Mouse (Mus musculus) kidney, postnatal 25 days (tissue): ENCODE data around the gene Lgmn.

Experiments used
- DNase-seq, 2 experiments: peaks; one replicate each; pipeline ENCODE4 v3.0.0; 2021; ENCODE audit warnings: mixed read lengths in 2 of 2

The Lgmn gene

DNA sequence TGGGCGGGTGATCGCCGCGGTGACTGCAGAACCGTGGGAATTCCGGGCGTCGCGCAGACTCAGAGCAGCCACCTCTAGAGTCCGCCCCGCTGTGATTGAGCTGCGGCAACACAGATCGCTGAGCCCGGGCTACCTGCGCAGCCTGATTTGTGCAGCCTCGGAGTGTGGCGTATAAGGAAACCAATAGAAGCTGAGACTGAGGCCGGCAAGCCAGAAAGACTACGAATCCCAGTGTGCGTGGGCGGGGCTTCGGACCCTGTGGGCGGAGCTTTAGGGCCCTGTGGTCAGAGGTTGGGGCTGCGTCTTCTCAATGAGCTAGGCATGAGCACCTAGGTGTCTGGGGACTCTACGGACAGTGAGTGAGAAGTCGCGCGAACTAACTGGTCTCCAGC lies at the start of gene Lgmn:
Gene Lgmn (minus strand): TSS at position 182 of the 392 bp plus-strand sequence.
- DNase-seq: peak; percentile 99 to 100

DNA sequence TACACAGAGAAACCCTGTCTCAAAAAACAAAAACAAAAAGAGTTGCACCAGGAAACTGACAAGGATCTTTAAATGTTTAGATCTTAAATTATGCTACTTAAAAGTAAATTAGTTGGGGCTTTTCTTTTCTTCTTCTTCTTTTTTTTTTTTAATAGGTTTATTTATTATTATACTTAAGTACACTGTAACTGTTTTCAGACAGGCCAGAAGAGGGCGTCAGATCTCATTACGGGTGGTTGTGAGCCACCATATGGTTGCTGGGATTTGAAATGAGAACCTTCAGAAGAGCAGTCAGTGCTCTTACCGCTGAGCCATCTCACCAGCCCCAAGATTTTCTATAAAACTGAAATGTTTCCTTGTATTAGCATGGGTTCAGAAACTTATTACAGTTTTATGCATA lies 45.3 kb upstream of the Lgmn start:
- no peak for DNase-seq

DNA sequence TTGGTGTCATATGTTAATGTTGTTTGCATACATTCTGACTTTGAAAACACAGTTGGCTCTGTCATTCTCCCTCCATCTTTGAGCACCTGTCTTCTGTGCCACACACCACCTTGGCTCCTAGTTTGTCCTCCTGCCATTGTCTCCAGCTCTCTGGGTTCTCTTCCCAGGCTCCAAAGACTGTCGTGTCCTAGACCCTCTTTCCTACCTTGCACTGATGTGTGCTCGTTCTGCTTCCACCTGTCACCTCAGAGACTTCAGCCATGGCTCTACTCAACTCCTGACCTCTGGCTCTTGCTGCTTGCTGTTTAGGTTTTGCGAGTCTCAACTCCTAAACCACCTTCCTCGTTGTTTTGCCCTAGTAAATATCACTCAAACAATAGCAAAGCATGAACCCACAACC lies 40.9 kb upstream of the Lgmn start:
- DNase-seq: no peak

DNA sequence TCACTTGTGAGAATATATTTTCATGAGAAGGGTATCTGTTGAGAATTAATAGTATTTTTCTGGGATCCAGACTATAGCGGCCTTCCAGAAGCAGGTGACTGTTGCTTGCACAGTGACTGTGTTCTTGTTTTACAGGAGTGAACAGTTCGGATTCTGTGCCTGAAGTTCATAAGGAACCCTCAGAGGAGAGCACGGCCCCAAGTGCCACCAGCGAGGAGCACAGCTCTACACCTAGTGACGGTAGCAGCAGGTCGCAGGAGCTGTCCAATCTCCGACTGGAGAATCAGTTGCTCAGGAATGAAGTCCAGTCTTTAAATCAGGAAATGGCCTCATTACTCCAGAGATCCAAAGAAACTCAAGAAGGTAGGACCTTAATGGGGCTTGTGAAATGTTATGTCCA lies 34.8 kb upstream of the Lgmn start:
- no peak for DNase-seq

DNA sequence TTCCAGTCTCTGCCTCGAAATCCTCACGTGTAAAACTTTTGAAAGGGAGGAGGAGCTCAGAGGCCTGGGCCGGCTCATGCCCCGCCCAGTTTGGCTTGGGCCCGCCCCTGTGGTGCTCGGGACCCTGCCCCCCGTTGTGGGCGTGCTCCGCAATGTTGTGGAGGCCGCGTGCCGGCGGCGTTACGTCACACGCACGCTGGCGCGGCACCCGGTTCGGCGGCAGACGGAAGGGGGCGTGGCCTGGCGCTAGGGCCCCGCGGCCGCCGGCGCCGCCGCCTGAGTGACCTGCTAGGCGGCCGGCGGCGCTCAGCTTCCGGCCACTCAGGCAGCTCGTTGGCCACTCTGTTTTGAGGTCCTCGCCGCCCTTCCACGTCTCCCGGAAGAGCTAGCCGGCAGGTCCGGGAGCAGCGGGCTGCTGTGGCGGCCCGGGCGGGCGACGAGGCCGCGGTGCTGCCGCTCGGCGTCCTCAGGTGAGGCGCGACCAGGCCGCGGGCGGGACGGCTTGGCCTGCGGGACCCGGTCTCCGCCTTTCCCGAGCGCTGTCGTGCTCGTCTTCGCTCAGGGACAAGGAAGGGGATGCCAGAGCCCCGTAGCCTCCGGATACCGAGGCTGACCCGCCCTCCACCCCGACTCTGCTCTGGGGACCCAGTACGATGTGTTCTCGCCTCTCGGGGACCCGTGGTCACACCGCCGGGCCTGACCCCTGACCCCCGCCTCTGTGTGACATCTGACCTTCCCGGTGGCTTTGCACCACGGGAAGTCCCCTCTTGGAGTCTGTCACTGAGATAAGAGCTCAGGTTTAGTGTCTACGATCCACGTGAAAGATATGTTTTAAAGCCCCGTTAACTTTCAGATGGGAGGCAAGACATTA lies 29.5 kb upstream of the Lgmn start, which contains the start of gene Golga5:
Gene Golga5 (plus strand): TSS at position 242 of the 871 bp plus-strand sequence.
- peak; percentile 98 to 99 for DNase-seq

DNA sequence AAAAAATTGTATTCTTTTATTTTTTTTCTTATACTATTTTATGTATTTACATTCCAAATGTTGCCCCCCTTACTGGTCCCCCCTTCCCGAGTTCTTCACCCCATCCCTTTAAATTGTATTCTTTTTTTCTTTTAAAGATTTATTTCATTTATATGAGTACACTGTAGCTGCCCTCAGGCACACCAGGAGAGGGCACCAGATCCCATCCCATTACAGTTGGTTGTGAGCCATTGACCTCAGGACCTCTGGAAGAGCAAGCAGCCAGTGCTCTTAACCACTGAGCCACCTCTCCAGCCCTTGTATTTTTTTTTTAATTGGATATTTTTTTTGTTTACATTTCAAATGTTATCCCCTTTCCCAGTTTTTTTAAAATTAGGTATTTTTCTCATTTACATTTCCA lies 28.5 kb upstream of the Lgmn start:
- no peak for DNase-seq

DNA sequence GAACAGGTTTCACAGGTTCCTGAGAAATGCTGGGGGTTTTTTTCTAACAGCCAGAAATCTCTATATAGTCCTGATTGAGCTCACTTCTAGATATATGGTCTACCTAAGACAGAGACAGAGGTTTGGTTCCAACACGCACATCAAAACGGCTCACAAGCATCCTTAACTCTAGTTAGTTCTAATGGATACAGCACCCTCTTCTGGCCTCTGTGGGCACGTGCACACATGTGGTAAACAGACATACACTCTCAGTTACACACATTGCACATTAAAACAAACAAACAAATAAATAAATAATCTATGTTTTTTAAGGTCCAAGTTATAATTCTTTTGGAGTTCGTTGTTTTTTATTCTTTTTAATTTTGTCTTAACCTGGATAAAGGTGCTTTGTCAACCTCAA lies 25.0 kb upstream of the Lgmn start:
- DNase-seq: no peak

DNA sequence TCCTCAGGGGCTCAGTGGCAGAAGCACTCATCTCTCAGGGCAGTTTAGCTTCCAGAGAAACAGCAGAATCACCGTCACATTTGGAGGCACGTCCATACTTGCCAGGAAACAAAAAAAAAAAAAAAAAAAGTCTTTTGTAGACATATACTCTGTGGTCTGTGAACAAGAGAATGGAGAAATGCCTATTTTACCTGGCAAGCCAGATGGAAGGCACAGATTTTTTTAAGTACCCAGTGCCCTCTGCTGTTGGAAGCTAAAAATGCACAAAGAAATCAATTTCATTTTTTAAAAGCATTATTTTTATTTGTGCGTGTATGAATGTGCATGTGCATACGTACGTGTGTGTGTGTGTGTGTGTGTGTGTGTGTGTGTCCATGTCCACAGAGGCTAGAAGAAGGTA lies 21.6 kb upstream of the Lgmn start:
- DNase-seq: no peak

DNA sequence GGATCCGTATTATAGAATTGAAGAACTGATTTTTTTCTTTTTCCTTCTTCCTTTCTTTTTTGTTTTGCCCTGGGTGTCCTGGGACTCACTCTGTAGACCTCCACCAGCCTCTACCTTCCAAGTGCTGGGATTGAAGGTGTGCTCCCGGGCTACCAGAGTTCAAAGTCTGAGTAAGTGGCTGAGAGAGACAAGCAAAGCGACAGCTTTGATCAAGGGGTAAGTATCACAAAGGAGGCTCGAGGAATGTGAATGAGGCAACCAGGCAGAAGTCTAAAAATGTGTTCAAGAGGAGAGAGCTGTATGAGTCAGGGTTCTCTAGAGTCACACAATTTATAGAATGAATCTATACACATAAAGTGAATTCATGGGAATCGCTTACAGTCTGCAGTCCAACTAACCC lies 20.4 kb upstream of the Lgmn start:
- DNase-seq: no peak

DNA sequence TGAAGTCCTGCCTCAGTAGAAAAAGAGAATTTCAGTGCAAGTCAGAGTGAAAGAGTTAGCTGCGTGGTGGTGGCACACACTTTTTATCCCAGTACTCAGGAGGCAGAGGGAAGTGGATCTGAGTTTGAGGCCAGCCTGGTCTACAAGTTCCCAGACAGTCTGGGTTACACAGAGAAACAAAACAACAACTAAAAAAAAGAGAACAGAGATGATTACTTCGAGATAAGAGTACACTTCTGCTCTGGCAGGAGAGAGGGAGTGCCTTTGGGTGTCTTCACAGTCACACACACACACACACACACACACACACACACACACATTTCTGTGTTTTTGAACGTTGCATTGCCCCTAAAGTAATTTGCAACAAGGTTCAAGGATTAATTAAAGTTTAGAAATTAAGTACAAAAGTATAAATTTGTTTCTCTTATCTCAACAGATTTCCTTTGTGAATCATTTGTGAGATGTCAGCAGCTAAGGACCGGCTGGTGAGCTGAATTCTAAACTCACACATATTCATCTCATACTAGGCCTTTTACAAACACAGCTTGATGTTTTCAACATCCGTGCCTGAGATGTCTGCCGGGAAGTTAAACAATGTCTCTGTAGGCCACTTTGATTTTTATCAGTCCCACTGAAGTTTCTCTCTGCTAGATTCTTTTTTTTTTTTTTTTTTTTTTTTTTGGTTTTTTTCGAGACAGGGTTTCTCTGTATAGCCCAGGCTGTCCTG lies 17.0 kb upstream of the Lgmn start:
- no peak for DNase-seq

DNA sequence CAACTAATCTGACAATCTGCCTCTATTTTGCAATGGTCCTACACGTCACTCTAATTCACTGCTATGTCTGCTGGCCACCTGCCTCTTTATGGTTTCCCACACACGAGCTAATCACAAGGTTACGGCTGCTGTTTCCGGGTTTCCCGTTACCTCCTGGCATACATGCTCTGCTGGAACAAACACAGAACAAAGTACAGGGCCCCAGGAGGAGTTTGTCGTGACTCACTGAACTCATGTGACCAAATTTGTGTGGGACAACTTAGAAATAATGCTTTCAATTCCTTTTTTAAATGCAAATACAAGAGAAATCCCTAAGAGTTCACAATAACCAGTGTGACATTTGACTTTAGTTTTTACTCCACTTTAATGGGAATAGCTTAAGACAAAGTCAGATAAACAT lies 14.0 kb upstream of the Lgmn start:
- peak; percentile 64 to 82 for DNase-seq

DNA sequence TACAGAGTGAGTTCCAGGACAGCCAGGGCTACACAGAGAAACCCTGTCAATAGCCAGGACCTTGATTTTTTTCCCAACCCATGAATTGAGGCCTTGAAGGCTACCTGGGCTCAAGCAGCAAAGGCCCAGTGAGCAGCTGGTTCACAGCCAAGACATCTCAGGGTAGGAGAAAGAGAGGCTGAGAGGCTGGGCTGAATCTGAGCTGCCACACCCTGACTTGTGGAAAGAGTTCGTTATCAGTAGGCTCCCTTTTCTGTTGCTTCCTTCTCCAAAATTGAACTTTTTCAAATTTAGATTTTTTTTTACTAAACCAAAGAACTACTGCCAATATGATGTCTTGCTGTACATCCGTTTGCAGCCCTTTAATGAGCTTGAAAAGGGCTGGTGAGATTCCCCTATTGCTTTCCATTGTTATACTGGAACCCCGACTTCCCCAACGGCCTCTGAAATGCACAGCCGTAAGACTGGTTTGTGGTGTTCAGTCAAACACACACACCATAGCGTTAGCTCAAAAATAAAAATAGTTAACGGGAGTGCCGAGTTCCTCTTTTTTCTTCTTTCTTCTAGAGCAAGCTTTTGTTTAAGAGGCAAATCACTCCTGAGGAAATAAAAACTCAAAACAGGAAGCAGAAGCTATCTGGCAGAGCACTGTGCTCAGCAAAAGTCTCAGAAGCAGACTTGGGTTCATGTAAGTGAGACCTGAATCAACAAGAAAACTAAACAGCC lies 11.7 kb upstream of the Lgmn start:
- peak; percentile 50 to 70 for DNase-seq

DNA sequence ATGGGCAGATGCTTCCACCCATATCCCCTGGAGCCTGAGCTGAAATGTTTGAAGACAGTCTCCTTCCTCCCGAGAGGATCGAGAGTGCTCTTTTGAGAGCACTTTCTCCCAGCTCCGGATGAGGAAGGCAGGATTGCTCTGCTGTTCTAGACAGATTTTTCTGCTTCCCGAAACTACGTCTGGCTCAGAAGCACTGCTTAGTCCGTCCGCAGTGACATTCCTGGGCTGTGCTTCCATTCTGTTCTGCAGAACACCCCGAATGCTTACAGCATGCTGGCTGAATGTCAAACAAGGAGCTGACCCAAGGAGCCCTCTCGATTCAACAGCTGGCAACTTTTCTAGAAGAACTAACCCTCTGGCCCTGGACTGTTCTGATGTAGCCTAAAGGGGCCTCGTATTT lies 10.8 kb upstream of the Lgmn start:
- DNase-seq: peak in 1 of 2 experiments; percentile 25

DNA sequence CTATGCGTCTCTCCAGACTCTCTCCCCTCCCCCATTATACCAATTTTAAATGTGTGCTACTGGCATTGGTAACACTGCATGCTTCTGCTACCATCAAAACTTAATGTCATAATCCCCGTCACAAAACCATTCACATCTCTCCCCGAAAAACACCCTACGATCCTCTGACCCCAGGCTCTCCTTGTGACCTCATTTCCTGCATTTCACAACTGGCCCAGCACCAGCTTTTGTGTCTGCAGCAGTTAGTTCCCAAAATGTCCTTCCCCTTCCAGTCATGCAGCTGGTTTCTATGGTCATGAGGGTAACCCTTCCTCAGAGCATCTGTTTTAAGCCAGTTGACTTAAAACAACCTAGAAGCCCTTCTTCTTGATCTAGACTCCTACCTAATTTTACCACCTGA lies 5.8 kb upstream of the Lgmn start:
- no peak for DNase-seq

DNA sequence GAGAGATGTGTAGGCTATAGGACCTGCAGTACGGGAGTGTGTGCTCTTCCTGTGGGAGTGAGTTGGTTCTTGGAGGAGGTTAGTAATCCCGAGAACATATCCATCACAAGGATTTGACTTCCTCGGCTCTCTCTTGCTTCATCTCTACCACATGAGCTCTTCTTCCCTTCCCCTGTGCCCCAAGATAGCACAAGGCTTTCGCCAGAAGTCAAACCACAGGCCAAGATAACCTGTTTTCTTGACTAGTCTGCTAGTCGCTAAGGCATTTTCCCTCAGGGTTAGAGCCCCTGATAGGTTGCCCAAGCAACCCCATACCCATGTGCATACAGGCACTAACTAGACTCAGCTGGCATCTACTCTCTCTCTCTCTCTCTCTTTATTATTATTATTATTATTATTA lies 4.1 kb upstream of the Lgmn start:
- DNase-seq: no peak

DNA sequence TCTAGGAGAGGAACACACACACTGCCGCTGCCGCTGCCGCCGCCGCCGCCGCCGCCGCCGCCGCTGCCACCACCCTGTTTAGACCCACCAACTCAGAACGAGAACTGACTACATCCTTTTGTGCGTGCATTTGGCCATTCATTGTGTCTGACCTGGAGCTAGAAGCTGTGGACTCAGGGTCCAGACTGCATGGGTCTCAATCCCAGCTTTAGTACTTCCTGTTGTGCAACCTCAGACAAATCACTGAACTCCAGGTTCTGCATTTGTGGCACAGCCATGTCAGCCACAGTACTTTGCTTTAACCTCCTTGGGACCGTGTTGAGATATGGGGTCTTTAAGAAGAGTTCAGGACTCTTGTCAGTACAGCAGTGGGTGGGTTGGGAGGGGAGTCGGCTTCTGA lies 3.0 kb upstream of the Lgmn start:
- DNase-seq: no peak

DNA sequence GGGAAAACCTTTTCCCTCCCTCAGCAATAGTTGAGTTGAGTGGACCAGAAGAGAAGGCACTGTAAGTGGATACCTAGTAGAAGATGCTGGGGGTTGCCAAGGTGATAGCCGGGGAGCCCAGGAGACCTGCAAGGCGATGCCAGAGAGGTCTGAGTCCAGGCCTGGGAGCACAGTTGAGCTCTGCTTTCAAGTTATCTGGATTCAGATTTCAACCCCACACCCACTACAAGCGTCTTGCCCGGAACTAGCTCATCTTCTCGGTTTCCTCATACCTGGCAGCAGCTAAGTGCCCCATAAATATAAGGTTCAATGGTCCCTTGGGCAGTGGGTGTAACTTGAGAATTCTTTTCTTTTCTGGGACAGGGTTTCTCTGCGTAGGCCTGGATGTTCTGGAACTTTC lies 1.5 kb upstream of the Lgmn start:
- no peak for DNase-seq

DNA sequence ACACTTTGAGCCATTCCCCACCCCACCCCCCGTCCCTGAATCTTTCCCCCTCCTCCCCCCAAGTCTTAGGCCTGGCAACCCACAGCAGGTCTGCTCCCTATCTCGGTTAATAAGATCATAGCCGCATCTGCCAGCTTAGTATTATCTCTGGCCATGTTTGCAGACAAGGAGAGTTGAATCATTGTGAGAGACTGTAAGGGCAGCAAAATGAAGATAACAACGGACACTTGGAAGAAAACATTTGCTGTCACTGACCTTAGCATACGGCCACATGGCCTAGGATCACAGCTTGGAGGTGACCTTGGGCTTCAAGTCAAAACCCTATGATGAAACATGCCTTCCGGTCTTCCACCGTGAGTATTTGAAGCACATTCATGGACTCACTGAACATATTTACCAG lies 938 bp upstream of the Lgmn start:
- DNase-seq: no peak

DNA sequence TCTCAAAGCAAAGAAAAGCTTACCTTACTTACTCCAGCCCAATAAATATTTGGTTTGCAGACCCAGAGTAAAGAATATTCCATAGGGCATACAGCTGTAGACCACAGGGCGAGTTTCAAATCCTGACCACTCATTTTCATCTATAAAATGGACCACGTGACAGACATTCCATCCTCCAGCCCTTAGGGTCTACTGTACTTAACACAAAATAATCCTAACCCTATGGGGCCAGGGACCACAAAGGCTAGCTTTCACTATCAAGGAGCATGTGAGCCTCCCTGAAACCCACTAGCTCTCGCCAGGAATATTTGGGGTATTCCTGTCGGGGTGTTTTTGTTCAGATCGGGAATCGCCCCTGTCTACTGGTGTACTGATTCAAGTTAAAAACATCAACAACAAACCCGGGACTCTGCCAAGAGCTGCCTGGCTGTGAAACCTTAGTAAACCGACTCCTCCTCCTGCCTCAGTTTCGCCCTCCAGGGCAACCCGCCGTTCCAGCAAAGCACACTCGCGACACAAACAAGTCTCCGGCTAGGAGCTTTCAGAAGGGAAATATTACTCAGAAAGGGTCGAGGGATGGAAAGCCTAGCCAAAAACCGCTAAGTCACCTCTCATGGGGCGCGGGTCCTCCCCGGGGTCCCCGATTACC lies 506 bp downstream of the Lgmn start:
- DNase-seq: peak in 1 of 2 experiments; percentile 43

DNA sequence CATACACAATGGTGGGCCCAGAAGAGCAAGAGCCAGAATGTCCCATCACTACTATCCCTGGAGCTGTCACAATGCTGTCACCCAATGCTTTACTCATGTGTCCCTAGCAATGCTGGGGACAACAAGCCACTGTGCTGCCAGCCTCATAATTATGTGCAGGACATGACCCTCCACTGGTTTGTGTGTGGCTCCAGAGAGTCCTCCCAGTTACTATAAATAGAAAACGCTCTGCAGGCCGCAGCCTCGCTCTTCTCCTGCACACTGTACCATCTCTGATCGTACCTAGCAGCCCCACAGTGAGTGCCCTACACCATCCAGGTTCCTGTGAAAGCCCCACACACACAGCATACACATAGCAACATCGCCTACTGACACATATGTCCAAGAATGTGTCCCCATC lies 1.7 kb downstream of the Lgmn start:
- DNase-seq: no peak

DNA sequence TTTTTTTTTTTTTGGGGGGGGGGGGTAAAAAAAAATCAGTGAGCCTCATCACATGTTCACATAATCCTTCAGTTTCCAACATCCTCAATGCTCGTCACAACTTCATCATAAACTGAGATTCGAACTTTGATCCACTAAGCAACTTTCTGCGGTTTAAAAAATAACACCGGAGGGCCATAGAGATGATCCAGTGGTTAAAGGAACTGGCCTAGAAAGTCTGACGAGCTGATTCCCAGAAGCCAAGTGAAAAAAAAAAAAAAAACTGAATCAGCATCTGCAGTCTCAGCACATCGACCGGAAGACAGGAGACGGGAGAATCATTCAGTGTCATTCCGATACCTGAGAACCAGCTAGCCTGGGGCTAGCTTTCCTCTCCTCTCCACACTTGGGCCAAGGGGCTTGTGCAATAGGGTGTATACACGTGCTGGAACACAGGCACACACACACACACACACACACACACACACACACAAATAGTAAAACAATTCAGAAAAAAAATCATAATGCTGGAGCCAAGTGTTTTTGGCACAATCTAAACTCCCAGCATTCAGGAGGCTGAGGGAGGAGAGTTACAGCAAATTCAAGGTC lies 2.6 kb downstream of the Lgmn start:
- DNase-seq: no peak

DNA sequence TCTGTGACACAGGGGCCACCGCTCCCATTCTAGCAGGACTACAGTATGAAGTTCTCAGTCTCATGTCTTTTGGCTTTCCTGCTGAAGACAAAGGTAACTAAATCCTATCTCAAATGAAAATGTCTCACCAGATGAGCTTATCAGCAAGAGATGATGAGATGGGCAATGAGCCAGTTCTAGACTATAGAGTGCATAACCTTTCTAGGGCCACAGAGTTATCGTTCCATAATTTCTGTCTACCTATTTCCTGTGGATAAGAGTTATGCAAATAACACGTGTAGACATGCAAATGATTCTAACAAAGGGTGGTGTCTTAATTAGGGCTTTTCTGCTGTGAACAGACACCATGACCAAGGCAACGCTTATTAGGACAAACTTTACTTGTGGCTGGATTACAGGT lies 5.5 kb downstream of the Lgmn start:
- no peak for DNase-seq

DNA sequence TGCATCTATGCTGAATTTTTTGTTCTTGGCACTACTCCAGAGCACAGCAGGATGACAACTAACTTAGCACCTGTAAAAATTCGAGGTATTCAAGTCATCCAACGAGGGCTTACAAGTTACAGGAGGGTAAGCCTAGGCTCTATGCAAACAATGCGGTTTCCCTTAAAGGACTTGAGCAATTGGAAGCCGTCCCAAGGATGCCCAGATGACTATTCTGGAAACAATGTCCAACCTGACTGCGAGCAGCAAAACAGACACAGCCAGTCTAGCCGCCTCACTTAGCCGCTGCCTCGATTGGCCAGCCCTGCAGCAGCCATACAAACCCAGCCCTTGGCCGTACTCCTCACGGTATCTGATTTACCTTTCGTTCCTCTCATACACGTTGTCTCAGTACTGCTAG lies 7.4 kb downstream of the Lgmn start:
- peak in 1 of 2 experiments; percentile 40 for DNase-seq
